Mouse (Mus musculus) kidney, postnatal 0 days (tissue): ENCODE measurements around the gene Sprr3. TPM values are rescaled to one million over a fixed set of nuclear protein-coding genes. Genes with fewer than 3 reads are reported as not detected.

Experiments
- ATAC-seq: fragments of 200-750 bp; cut with Nextera tagmentation; replicated peaks from 2 replicates; pipeline ENCODE4 v1.8.0; 2017; ENCODE audit warnings: low read depth, moderate number of reproducible peaks, moderate TSS enrichment, moderate library complexity; ENCODE audit not compliant: low FRiP score
- DNase-seq: peaks from one replicate; pipeline ENCODE4 v3.0.0-alpha.2; 2016; ENCODE audit warnings: low spot score
- H3K27ac ChIP-seq: fragments of 300-500 bp; sonication (generic); 2 replicates; pipeline ENCODE4 v1.5.1; 2014; ENCODE audit warnings: mild to moderate bottlenecking
- H3K27me3 ChIP-seq: fragments of 300-500 bp; sonication (generic); 2 replicates; pipeline ENCODE4 v1.6.1; 2014; ENCODE audit warnings: low read length, mixed read lengths; ENCODE audit not compliant: insufficient read depth
- H3K36me3 ChIP-seq: fragments of 300-500 bp; sonication (generic); 2 replicates; pipeline ENCODE4 v1.6.1; 2014; ENCODE audit warnings: low read length, mixed read lengths; ENCODE audit not compliant: insufficient read depth
- H3K4me1 ChIP-seq: fragments of 300-500 bp; sonication (generic); replicated peaks from 2 replicates; pipeline ENCODE4 v1.6.1; 2014; ENCODE audit warnings: antibody characterized with exemption, low read length, mixed read lengths; ENCODE audit not compliant: insufficient read depth
- H3K4me2 ChIP-seq: fragments of 300-500 bp; sonication (generic); 2 replicates; pipeline ENCODE4 v1.6.1; 2014; ENCODE audit warnings: mild to moderate bottlenecking, low read length, moderate library complexity, mixed read lengths
- H3K4me3 ChIP-seq: fragments of 300-500 bp; sonication (generic); replicated peaks from 2 replicates; pipeline ENCODE4 v1.5.1; 2014; ENCODE audit warnings: low read depth, low read length
- H3K9ac ChIP-seq: fragments of 300-500 bp; sonication (generic); 2 replicates; pipeline ENCODE4 v1.6.1; 2014; ENCODE audit warnings: low read depth, low read length
- H3K9me3 ChIP-seq: fragments of 300-500 bp; sonication (generic); replicated peaks from 2 replicates; pipeline ENCODE4 v1.6.1; 2016; ENCODE audit warnings: low read length, inconsistent platforms, mixed read lengths
- CTCF ChIP-seq: IDR thresholded peaks from 2 replicates; pipeline ENCODE4 v1.5.1; 2016; ENCODE audit warnings: antibody characterized with exemption, low read depth, mild to moderate bottlenecking, moderate library complexity
- WGBS: fragments of 180-500 bp; shearing (Covaris S2); extraction: QIAGEN DNeasy Blood & Tissue Kit; methylation state at CpG from one replicate; pipeline ENCODE4 v1.1.7; 2014; 5-methylcytosine and 5-hydroxymethylcytosine counted together
- polyA plus RNA-seq: library from polyadenylated mRNA; unstranded; fragments of >200 nt; fragmentation: Nextera tagmentation; extraction: Ambion mirVana; gene quantifications from 2 replicates; pipeline ENCODE4 v1.2.1, GENCODE M21; 2015

Gene Sprr3
- polyA plus RNA-seq, 1 experiment from 2014 or later = not detected

GRCm38 (mm10) chr3:92432282-92432681 lies 26.2 kb downstream of the Sprr3 start, which contains the start of gene Sprr2k:
Gene Sprr2k, plus strand, starts transcription at chr3:92432582.
- no peaks in the 10 kb centered on the region for H3K36me3 ChIP-seq
- no peaks in the 10 kb centered on the region for H3K27me3 ChIP-seq
- no peak for TF ChIP-seq CTCF
- ATAC-seq (no peak), DNase-seq (no peak)
- no peak within 1 kb of the TSS for H3K4me2 ChIP-seq
- WGBS = 89% methylated on average over 2 of the region's 2 CpGs
- no peaks in the 10 kb centered on the region for H3K9me3 ChIP-seq
- no peaks in the 10 kb centered on the region for H3K4me1 ChIP-seq
- H3K4me3 ChIP-seq = no peak within 1 kb of the TSS
- H3K9ac ChIP-seq = no peak within 1 kb of the TSS
- H3K27ac ChIP-seq = no peak within 1 kb of the TSS

GRCm38 (mm10) chr3:92429323-92429722 lies 29.2 kb downstream of the Sprr3 start, which contains the start of gene Gm9774:
Gene Gm9774, minus strand, starts transcription at chr3:92429423.
- Histone ChIP-seq H3K9me3 (no peaks in the 10 kb centered on the region), H3K4me2 (no peak within 1 kb of the TSS), H3K4me1 (no peaks in the 10 kb centered on the region), H3K27me3 (no peaks in the 10 kb centered on the region), H3K4me3 (no peak within 1 kb of the TSS), H3K9ac (no peak within 1 kb of the TSS), H3K36me3 (no peaks in the 10 kb centered on the region), H3K27ac (no peak within 1 kb of the TSS)
- ATAC-seq (no peak), DNase-seq (no peak)
- 92% methylated on average over 6 of the region's 6 CpGs for WGBS
- no peak for TF ChIP-seq CTCF

GRCm38 (mm10) chr3:92417782-92418181 lies 40.7 kb downstream of the Sprr3 start, which contains the start of gene Sprr2j-ps:
Gene Sprr2j-ps, plus strand, starts transcription at chr3:92418082.
- no peaks in the 10 kb centered on the region for H3K4me1 ChIP-seq
- H3K9ac ChIP-seq = no peak within 1 kb of the TSS
- ATAC-seq = no peak
- no peak within 1 kb of the TSS for H3K4me3 ChIP-seq
- no peak within 1 kb of the TSS for H3K4me2 ChIP-seq
- 92% methylated on average over 2 of the region's 2 CpGs for WGBS
- TF ChIP-seq CTCF = no peak
- H3K27ac ChIP-seq = no peak within 1 kb of the TSS
- no peak for DNase-seq
- H3K27me3 ChIP-seq = no peaks in the 10 kb centered on the region
- H3K9me3 ChIP-seq = no peaks in the 10 kb centered on the region
- no peaks in the 10 kb centered on the region for H3K36me3 ChIP-seq

- TF ChIP-seq CTCF = no peak
- Histone ChIP-seq H3K4me1 (no peaks in the 10 kb centered on the region), H3K27me3 (no peaks in the 10 kb centered on the region), H3K9me3 (no peaks in the 10 kb centered on the region), H3K9ac (no peak within 1 kb of the TSS), H3K36me3 (no peaks in the 10 kb centered on the region), H3K4me3 (no peak within 1 kb of the TSS), H3K4me2 (no peak within 1 kb of the TSS), H3K27ac (no peak within 1 kb of the TSS)
- no peak for ATAC-seq
- DNase-seq = no peak
- WGBS = 90% methylated on average over 2 of the region's 2 CpGs
Observed at GRCm38 (mm10) chr3:92407691-92408090, 50.8 kb downstream of the Sprr3 start, which contains the start of gene Sprr2i. Gene Sprr2i, plus strand, starts transcription at chr3:92407991.

Other genes starting within 250 kb of the Sprr3 start
- gene Sprr2a1, start 242.9 kb downstream of the Sprr3 start, polyA plus RNA-seq = 0.05 and 0.50 TPM in 2 replicates
- gene Sprr2a2, start 242.8 kb downstream of the Sprr3 start, polyA plus RNA-seq = 9.6 and 27.3 TPM in 2 replicates
- 1.2 and 6.0 TPM in 2 replicates for gene Sprr2a3, start 173.3 kb downstream of the Sprr3 start, polyA plus RNA-seq
- gene Sprr2b, start 142.1 kb downstream of the Sprr3 start, polyA plus RNA-seq = not detected in 2 replicates
- not detected in 2 replicates for gene Sprr2d, start 119.6 kb downstream of the Sprr3 start, polyA plus RNA-seq
- gene Sprr2e, start 106.6 kb downstream of the Sprr3 start, polyA plus RNA-seq = not detected in 2 replicates
- 30.3 and 58.0 TPM in 2 replicates for gene Sprr2f, start 93.5 kb downstream of the Sprr3 start, polyA plus RNA-seq
- not detected in 2 replicates for gene Sprr2h, start 73.0 kb downstream of the Sprr3 start, polyA plus RNA-seq
- not detected in 2 replicates for gene Sprr2i, start 50.7 kb downstream of the Sprr3 start, polyA plus RNA-seq
- gene Sprr2j-ps, start 40.6 kb downstream of the Sprr3 start, polyA plus RNA-seq = not detected in 2 replicates
- gene Gm9774, start 29.3 kb downstream of the Sprr3 start, polyA plus RNA-seq = 9.6 and 10.3 TPM in 2 replicates
- not detected in 2 replicates for gene Sprr2k, start 26.1 kb downstream of the Sprr3 start, polyA plus RNA-seq
- gene Sprr1b, start 19.9 kb downstream of the Sprr3 start, polyA plus RNA-seq = not detected in 2 replicates
- 96.3 and 137 TPM in 2 replicates for gene Sprr1a, start 27.2 kb upstream of the Sprr3 start, polyA plus RNA-seq
- not detected in 2 replicates for gene Sprr4, start 41.8 kb upstream of the Sprr3 start, polyA plus RNA-seq
- gene 2310046K23Rik, start 75.8 kb upstream of the Sprr3 start, polyA plus RNA-seq = not detected in 2 replicates
- gene Ivl, start 115.0 kb upstream of the Sprr3 start, polyA plus RNA-seq = 0.97 and 1.4 TPM in 2 replicates
- not detected in 2 replicates for gene Smcp, start 130.3 kb upstream of the Sprr3 start, polyA plus RNA-seq
- not detected in 2 replicates for gene 2210017I01Rik, start 148.8 kb upstream of the Sprr3 start, polyA plus RNA-seq
- gene Lce6a, start 162.9 kb upstream of the Sprr3 start, polyA plus RNA-seq = not detected in 2 replicates
- gene Lce1a1, start 189.6 kb upstream of the Sprr3 start, polyA plus RNA-seq = not detected in 2 replicates
- not detected in 2 replicates for gene Lce1b, start 198.2 kb upstream of the Sprr3 start, polyA plus RNA-seq
- not detected in 2 replicates for gene Lce1a2, start 211.6 kb upstream of the Sprr3 start, polyA plus RNA-seq
- not detected in 2 replicates for gene Lce1c, start 220.5 kb upstream of the Sprr3 start, polyA plus RNA-seq
- not detected in 2 replicates for gene Lce1d, start 228.5 kb upstream of the Sprr3 start, polyA plus RNA-seq